Mouse (Mus musculus): ENCODE results near the gene Hivep3. TPM values are rescaled to one million over a fixed set of nuclear protein-coding genes. Genes with fewer than 3 reads are reported as not detected.

The Hivep3 gene
- polyA plus RNA-seq, 1 experiment = 1.4 TPM

- TF ChIP-seq CEBPB (IDR thresholded peaks at IDR 0.05; ENCODE audit: low read depth) (no peak), MYOD1 (IDR thresholded peaks at IDR 0.05; ENCODE audit: control insufficient read depth, insufficient read length, low read depth) (no peak), CTCF (IDR thresholded peaks at IDR 0.05; ENCODE audit: control insufficient read depth, insufficient read depth, insufficient read length) (no peak), MYOG (IDR thresholded peaks at IDR 0.05; ENCODE audit: control insufficient read depth, extremely low read depth, insufficient read length) (no peak), FOSL1 (IDR thresholded peaks at IDR 0.05; ENCODE audit: insufficient read depth, low read length, poor library complexity, severe bottlenecking) (no peak), MAX (IDR thresholded peaks at IDR 0.05) (no peak), USF1 (IDR thresholded peaks at IDR 0.05; ENCODE audit: low read depth) (no peak)
- no peak overlapping the region for H3ac ChIP-seq (ENCODE audit: control insufficient read depth, insufficient read length, low read depth)
These were observed 314.7 kb downstream of the Hivep3 start for GRCm38 (mm10) chr4:120048274-120048673.

GRCm38 (mm10) chr4:120049857-120050256 lies 316.3 kb downstream of the Hivep3 start:
- TF ChIP-seq MYOD1 (IDR thresholded peaks at IDR 0.05; ENCODE audit: control insufficient read depth, insufficient read length, low read depth) (no peak), CTCF (IDR thresholded peaks at IDR 0.05; ENCODE audit: control insufficient read depth, insufficient read depth, insufficient read length) (no peak), FOSL1 (IDR thresholded peaks at IDR 0.05; ENCODE audit: insufficient read depth, low read length, poor library complexity, severe bottlenecking) (no peak), MYOG (IDR thresholded peaks at IDR 0.05; ENCODE audit: control insufficient read depth, extremely low read depth, insufficient read length) (no peak), MAX (IDR thresholded peaks at IDR 0.05) (no peak), USF1 (IDR thresholded peaks at IDR 0.05; ENCODE audit: low read depth) (no peak)
- no peak overlapping the region for H3K4me3 ChIP-seq (ENCODE audit: insufficient read depth, poor library complexity, severe bottlenecking)
- H3K79me2 ChIP-seq (ENCODE audit: control insufficient read depth, insufficient read depth) = no peaks in the 10 kb centered on the region
- H3ac ChIP-seq (ENCODE audit: control insufficient read depth, insufficient read length, low read depth) = no peak overlapping the region
- H3K79me3 ChIP-seq (ENCODE audit: low read depth) = peaks cover 2% of the 10 kb centered on the region
- H3K36me3 ChIP-seq (ENCODE audit: control insufficient read depth, insufficient read depth) = no peaks in the 10 kb centered on the region
- no peaks in the 10 kb centered on the region for H3K27me3 ChIP-seq (ENCODE audit: control insufficient read depth, insufficient read depth, insufficient read length)

More at GRCm38 (mm10) chr4:120048274-120048673, 314.7 kb downstream of the Hivep3 start:
- H3K79me3 ChIP-seq (ENCODE audit: low read depth) = no peaks in the 10 kb centered on the region
- no peaks in the 10 kb centered on the region for H3K79me2 ChIP-seq (ENCODE audit: control insufficient read depth, insufficient read depth)
- no peak overlapping the region for H3K4me3 ChIP-seq (ENCODE audit: insufficient read depth, poor library complexity, severe bottlenecking)
- no peaks in the 10 kb centered on the region for H3K36me3 ChIP-seq (ENCODE audit: control insufficient read depth, insufficient read depth)
- H3K27me3 ChIP-seq (ENCODE audit: control insufficient read depth, insufficient read depth, insufficient read length) = no peaks in the 10 kb centered on the region

- Histone ChIP-seq H3K79me3 (ENCODE audit: low read depth) (peaks cover 2% of the 10 kb centered on the region), H3K79me2 (ENCODE audit: control insufficient read depth, insufficient read depth) (no peaks in the 10 kb centered on the region), H3ac (ENCODE audit: control insufficient read depth, insufficient read length, low read depth) (no peak overlapping the region)
These were observed 318.9 kb downstream of the Hivep3 start for GRCm38 (mm10) chr4:120052481-120052880.

GRCm38 (mm10) chr4:120053026-120054005 lies 319.7 kb downstream of the Hivep3 start:
- peaks cover 2% of the 10 kb centered on the region for H3K79me3 ChIP-seq (ENCODE audit: low read depth)
- no peak overlapping the region for H3ac ChIP-seq (ENCODE audit: control insufficient read depth, insufficient read length, low read depth)
- no peaks in the 10 kb centered on the region for H3K36me3 ChIP-seq (ENCODE audit: control insufficient read depth, insufficient read depth)
- no peaks in the 10 kb centered on the region for H3K79me2 ChIP-seq (ENCODE audit: control insufficient read depth, insufficient read depth)
- H3K4me3 ChIP-seq (ENCODE audit: insufficient read depth, poor library complexity, severe bottlenecking) = no peak overlapping the region
- no peaks in the 10 kb centered on the region for H3K27me3 ChIP-seq (ENCODE audit: control insufficient read depth, insufficient read depth, insufficient read length)
- no peak for TF ChIP-seq MAX (IDR thresholded peaks at IDR 0.05)
- TF ChIP-seq MYOD1 (IDR thresholded peaks at IDR 0.05; ENCODE audit: control insufficient read depth, insufficient read length, low read depth) = no peak
- no peak for TF ChIP-seq USF1 (IDR thresholded peaks at IDR 0.05; ENCODE audit: low read depth)
- no peak for TF ChIP-seq CTCF (IDR thresholded peaks at IDR 0.05; ENCODE audit: control insufficient read depth, insufficient read depth, insufficient read length)
- TF ChIP-seq MYOG (IDR thresholded peaks at IDR 0.05; ENCODE audit: control insufficient read depth, extremely low read depth, insufficient read length) = no peak
- TF ChIP-seq FOSL1 (IDR thresholded peaks at IDR 0.05; ENCODE audit: insufficient read depth, low read length, poor library complexity, severe bottlenecking) = no peak
- no peak for TF ChIP-seq CEBPB (IDR thresholded peaks at IDR 0.05; ENCODE audit: low read depth)

More at GRCm38 (mm10) chr4:120052481-120052880, 318.9 kb downstream of the Hivep3 start:
- H3K27me3 ChIP-seq (ENCODE audit: control insufficient read depth, insufficient read depth, insufficient read length) = no peaks in the 10 kb centered on the region
- no peaks in the 10 kb centered on the region for H3K36me3 ChIP-seq (ENCODE audit: control insufficient read depth, insufficient read depth)
- no peak for TF ChIP-seq FOSL1 (IDR thresholded peaks at IDR 0.05; ENCODE audit: insufficient read depth, low read length, poor library complexity, severe bottlenecking)
- TF ChIP-seq CEBPB (IDR thresholded peaks at IDR 0.05; ENCODE audit: low read depth) = no peak
- no peak overlapping the region for H3K4me3 ChIP-seq (ENCODE audit: insufficient read depth, poor library complexity, severe bottlenecking)

- Histone ChIP-seq H3K36me3 (ENCODE audit: control insufficient read depth, insufficient read depth) (no peaks in the 10 kb centered on the region), H3K4me3 (ENCODE audit: insufficient read depth, poor library complexity, severe bottlenecking) (no peak overlapping the region), H3K79me3 (ENCODE audit: low read depth) (peaks cover 2% of the 10 kb centered on the region), H3K27me3 (ENCODE audit: control insufficient read depth, insufficient read depth, insufficient read length) (no peaks in the 10 kb centered on the region), H3K79me2 (ENCODE audit: control insufficient read depth, insufficient read depth) (no peaks in the 10 kb centered on the region), H3ac (ENCODE audit: control insufficient read depth, insufficient read length, low read depth) (no peak overlapping the region)
- no peak for TF ChIP-seq FOSL1 (IDR thresholded peaks at IDR 0.05; ENCODE audit: insufficient read depth, low read length, poor library complexity, severe bottlenecking)
- TF ChIP-seq MAX (IDR thresholded peaks at IDR 0.05) = no peak
- TF ChIP-seq MYOD1 (IDR thresholded peaks at IDR 0.05; ENCODE audit: control insufficient read depth, insufficient read length, low read depth) = no peak
- TF ChIP-seq CEBPB (IDR thresholded peaks at IDR 0.05; ENCODE audit: low read depth) = no peak
- TF ChIP-seq USF1 (IDR thresholded peaks at IDR 0.05; ENCODE audit: low read depth) = no peak
These were observed 320.6 kb downstream of the Hivep3 start for GRCm38 (mm10) chr4:120054145-120054544.
